1 mouse cellular context compared by ENCODE assay signal in the genomic region with DNA sequence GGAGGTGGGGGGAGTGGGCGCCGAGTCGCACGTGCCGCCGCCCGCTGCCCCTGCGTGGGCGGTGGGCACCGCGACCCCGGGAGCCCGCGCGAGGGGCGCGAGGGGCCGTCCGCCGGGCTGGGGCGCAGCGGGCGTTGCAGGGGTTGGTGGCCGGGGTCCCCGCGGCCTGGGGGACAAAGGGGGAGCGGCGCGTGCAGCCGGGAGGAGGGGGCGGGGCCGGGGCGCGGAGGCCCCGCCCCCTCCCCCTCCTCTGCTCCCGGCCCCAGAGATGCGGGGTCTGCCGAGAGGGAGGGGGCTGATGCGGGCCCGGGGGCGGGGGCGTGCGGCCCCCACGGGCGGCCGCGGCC.
TF ChIP-seq lines count a peak whose summit lies in the region.

No protein-coding gene starts in this region.

TF ChIP-seq in MEL, 35 proteins besides CTCF, POLR2A, EP300 and RAD21:
- TF ChIP-seq ZMIZ1 (IDR thresholded peaks at IDR 0.05; ENCODE audit: low read depth, low read length) (0 out of 2 replicates have a peak, but pooled peaks have one; percentile 29), POLR2AphosphoS5 (IDR thresholded peaks at IDR 0.05; ENCODE audit: borderline replicate concordance, low read depth, low read length) (no peak)
